Mouse (Mus musculus): Measurements from ENCODE around the gene Aim2. TPM values are rescaled to one million over a fixed set of nuclear protein-coding genes. Genes with fewer than 3 reads are reported as not detected.

The Aim2 gene
- polyA plus RNA-seq, 1 experiment from 2014 or later = 2.4 TPM

DNA sequence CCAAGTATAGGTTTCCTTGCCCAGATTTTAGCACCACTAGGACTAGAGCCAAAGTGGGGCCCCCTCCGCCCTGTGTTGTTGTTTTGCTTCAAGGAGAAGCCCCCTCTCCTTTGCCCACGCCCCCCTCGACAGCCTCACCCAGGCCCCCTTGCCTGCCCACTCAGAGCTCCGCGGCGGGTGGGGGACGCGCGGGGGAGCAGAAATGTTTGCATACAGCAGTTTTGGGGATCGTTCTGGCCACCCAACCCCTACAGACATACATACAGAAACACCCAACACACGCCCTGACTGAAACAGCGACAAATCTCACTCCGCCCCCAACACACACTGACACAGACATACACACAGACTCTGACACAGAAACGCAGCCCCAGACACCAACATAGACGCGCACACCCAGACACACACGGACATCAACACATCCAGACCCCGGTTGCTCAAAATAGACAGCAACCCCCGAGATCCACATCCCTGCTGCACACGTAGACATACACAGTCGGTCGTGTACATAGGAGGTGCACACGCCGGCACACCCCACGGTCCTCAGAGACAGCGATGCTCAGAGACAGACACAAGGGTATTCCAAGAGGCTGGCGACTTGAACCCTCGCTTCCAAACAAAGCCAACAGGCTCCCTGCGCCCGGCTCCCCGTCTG, 16.1 kb downstream of the Aim2 start:
- peak overlapping the region; percentile 11; the same call in 1 of the 2 replicates for H3K9ac ChIP-seq
- no peaks in the 10 kb centered on the region for H3K9me3 ChIP-seq (replicated peaks)
- peak overlapping the region; percentile 77 for H3K4me2 ChIP-seq
- under 1% methylated on average over 31 of the region's 31 CpGs for WGBS
- peak; percentile 30; the same call in 1 of the 2 replicates for ATAC-seq (ENCODE audit: insufficient number of reproducible peaks, low FRiP score)
- no peaks in the 10 kb centered on the region for H3K36me3 ChIP-seq
- peaks cover 22% of the 10 kb centered on the region for H3K4me1 ChIP-seq (replicated peaks)
- H3K27me3 ChIP-seq (replicated peaks) = peaks cover 52% of the 10 kb centered on the region
- H3K27ac ChIP-seq (ENCODE audit: poor library complexity, severe bottlenecking) = no peak overlapping the region
- peak overlapping the region; percentile 49 for H3K4me3 ChIP-seq

DNA sequence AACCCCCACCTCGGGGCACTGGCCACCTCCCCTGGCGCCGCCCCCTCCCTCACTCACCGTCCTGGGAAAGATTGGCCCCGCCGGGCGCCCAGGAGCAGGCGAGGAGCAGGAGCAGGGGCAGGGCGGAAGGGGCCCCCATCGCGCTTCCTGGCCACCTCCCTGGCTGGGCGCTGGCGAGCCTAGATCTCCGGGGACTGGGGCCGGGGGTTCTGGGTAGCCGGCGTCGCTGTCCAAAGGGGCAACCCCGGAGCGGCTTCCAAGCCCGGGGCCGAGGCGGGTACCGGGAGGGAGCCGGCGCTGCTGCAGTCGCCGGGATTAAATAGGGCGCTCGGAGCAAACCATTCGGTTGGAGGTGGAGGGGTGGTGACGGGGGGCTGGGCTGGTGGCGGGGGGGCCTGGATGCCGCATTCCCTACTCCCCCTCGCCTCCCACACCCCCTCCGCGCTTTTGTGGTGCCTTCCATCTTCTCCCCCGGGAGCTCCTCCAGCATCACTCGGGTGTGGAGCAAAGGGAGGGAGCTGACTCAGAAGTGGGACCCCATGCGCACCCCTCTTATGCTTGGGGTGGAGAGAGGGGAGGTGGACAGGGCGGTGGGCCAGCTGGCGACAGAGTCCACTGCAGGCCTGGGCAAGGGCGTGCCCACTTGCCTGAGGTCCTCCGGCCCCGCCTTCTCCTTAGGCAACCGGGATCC, 16.8 kb downstream of the Aim2 start, which contains the start of gene Cadm3:
Gene Cadm3 (minus strand): TSS at position 340 of the 691 bp plus-strand sequence.
- Histone ChIP-seq H3K4me3 (peak within 1 kb of the TSS; percentile 49), H3K27ac (ENCODE audit: poor library complexity, severe bottlenecking) (no peak within 1 kb of the TSS), H3K9me3 (replicated peaks) (no peaks in the 10 kb centered on the region), H3K27me3 (replicated peaks) (peaks cover 52% of the 10 kb centered on the region), H3K36me3 (no peaks in the 10 kb centered on the region), H3K4me1 (replicated peaks) (peaks cover 22% of the 10 kb centered on the region), H3K9ac (peak within 1 kb of the TSS; percentile 11; the same call in 1 of the 2 replicates), H3K4me2 (peak within 1 kb of the TSS; percentile 77)
- peak; percentile 49; the same call in 1 of the 2 replicates for ATAC-seq (ENCODE audit: insufficient number of reproducible peaks, low FRiP score)
- under 1% methylated on average over 44 of the region's 46 CpGs for WGBS

DNA sequence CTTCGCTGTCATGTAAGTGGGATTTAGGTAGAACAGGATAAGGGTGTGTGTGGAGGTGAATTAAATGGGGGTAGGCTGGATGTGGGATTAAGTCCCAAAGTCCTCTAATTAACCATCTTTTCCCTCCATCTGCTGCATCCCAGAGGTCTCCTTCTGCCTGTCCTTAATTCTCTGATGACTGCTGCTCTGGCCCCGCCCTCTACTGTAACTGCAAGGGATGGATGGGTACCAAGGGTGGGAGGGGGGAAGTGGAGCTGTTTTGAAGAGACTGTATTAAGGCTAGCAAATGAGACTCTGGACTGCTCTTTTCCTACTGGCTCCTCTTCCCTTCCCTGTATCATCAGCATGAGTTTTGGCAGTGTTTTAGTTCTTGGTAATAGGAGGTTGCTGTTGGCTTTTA, 18.9 kb downstream of the Aim2 start:
- Histone ChIP-seq H3K4me1 (replicated peaks) (peaks cover 22% of the 10 kb centered on the region), H3K4me3 (no peak overlapping the region), H3K27me3 (replicated peaks) (peaks cover 52% of the 10 kb centered on the region), H3K4me2 (no peak overlapping the region), H3K36me3 (no peaks in the 10 kb centered on the region), H3K27ac (ENCODE audit: poor library complexity, severe bottlenecking) (no peak overlapping the region), H3K9ac (no peak overlapping the region), H3K9me3 (replicated peaks) (no peaks in the 10 kb centered on the region)
- ATAC-seq (ENCODE audit: insufficient number of reproducible peaks, low FRiP score) = no peak
- 74% methylated on average over 2 of the region's 2 CpGs for WGBS

DNA sequence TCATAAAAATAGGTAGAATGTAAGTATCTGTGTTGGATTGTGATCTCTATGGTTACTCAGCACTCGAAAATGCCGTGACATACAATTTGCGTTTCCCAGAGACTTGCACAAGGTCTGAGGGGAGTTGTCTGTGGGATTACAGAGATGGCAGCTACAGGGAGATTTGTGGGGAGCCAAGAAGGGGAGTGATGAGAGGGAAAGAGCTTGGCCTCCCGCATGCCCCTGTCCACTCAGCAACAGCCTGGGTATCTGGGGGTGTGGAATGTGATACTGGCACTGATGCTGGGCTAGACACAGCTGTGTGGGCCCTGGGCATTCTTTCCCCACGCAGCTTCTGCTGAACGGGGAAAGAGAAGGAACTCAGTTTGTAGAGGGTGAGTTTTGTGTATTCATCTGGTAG, 19.8 kb downstream of the Aim2 start:
- H3K9me3 ChIP-seq (replicated peaks) = no peaks in the 10 kb centered on the region
- H3K36me3 ChIP-seq = no peaks in the 10 kb centered on the region
- no peak overlapping the region for H3K4me3 ChIP-seq
- H3K9ac ChIP-seq = no peak overlapping the region
- 70% methylated on average over 6 of the region's 6 CpGs for WGBS
- H3K4me1 ChIP-seq (replicated peaks) = peaks cover 22% of the 10 kb centered on the region
- H3K4me2 ChIP-seq = no peak overlapping the region
- H3K27me3 ChIP-seq (replicated peaks) = peaks cover 49% of the 10 kb centered on the region
- no peak for ATAC-seq (ENCODE audit: insufficient number of reproducible peaks, low FRiP score)
- no peak overlapping the region for H3K27ac ChIP-seq (ENCODE audit: poor library complexity, severe bottlenecking)

DNA sequence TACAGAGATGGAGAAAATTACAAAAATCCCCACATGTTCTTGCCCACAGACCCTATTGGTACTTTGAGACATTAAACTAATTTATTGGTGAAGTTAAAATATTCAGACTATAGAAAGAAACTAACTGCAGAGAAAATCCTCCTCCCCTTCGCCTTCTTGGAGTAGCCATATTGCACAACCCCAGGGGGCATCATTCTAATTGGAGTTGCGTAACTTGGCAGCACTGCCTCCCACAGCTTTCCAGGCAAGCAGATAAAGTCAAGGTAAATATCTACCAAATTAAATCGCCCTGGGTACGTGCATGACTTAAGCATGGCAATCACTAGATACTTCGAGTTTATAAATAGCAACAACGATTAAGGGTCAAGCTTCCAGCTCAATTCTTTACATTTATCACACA, 20.9 kb downstream of the Aim2 start:
- Histone ChIP-seq H3K9ac (no peak overlapping the region), H3K9me3 (replicated peaks) (no peaks in the 10 kb centered on the region), H3K4me1 (replicated peaks) (peaks cover 14% of the 10 kb centered on the region), H3K4me3 (no peak overlapping the region), H3K36me3 (no peaks in the 10 kb centered on the region), H3K27ac (ENCODE audit: poor library complexity, severe bottlenecking) (no peak overlapping the region), H3K4me2 (no peak overlapping the region), H3K27me3 (replicated peaks) (peaks cover 38% of the 10 kb centered on the region)
- 71% methylated on average over 6 of the region's 6 CpGs for WGBS
- no peak for ATAC-seq (ENCODE audit: insufficient number of reproducible peaks, low FRiP score)

DNA sequence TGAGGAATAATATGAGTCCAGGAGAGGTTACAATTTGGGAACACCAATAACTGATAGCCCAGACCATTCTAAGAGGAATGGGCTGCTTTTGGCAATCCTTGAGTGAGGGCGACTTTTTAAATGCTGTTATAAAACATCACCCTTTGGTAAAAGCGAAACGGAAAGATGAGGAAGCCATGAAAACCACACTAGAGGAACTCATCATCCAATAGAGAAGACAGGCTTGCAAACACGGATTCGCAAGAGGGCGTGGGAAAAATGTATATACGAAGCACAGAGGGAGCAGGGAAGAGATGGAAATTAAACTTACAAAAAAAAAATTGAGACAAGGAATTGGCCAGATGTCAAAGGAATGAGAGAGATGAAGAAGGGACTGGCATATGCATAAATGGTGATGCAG, 23.3 kb downstream of the Aim2 start:
- Histone ChIP-seq H3K9me3 (replicated peaks) (no peaks in the 10 kb centered on the region), H3K27me3 (replicated peaks) (peaks cover 16% of the 10 kb centered on the region), H3K4me1 (replicated peaks) (no peaks in the 10 kb centered on the region), H3K4me2 (no peak overlapping the region), H3K27ac (ENCODE audit: poor library complexity, severe bottlenecking) (no peak overlapping the region), H3K36me3 (no peaks in the 10 kb centered on the region), H3K4me3 (no peak overlapping the region), H3K9ac (no peak overlapping the region)
- 81% methylated on average over 7 of the region's 7 CpGs for WGBS
- no peak for ATAC-seq (ENCODE audit: insufficient number of reproducible peaks, low FRiP score)

DNA sequence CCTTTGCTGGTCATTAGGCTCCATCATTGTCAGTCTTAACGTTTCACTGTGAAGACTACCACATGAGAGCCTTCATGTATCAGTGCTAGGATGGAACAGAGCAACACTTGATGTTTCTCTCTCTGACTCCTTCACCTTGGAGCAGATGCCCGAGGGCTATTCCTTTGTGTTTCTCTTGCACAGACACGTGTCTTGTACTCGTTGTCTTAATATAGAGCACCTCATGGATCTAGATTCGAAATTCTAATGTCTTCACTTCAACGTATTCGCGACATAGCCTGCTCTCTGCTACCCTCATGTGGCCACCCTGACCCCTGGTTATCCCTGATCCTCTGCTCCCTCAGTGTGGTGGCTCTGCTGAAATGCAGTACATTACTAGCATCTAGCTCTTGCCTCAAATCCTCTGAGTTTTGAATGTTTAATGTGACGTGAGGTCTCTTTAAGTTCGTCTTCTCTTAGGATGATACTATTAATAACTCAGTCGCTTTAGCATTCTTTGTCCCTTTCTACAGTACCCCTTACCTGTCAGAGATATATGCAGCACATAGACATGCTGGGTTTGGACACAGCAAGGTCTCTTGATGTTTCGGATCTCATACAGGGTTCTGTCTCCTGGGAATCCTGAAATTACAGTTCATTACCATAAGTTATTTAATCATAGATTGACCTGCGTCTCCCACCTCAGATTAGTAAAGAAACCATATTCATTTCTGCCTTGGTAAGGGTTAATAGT, 26.9 kb downstream of the Aim2 start:
- no peak for ATAC-seq (ENCODE audit: insufficient number of reproducible peaks, low FRiP score)
- no peaks in the 10 kb centered on the region for H3K36me3 ChIP-seq
- no peak overlapping the region for H3K27ac ChIP-seq (ENCODE audit: poor library complexity, severe bottlenecking)
- WGBS = 27% methylated on average over 13 of the region's 13 CpGs
- no peak overlapping the region for H3K9ac ChIP-seq
- no peak overlapping the region for H3K4me2 ChIP-seq
- H3K4me3 ChIP-seq = no peak overlapping the region
- no peaks in the 10 kb centered on the region for H3K4me1 ChIP-seq (replicated peaks)
- H3K9me3 ChIP-seq (replicated peaks) = no peaks in the 10 kb centered on the region
- no peaks in the 10 kb centered on the region for H3K27me3 ChIP-seq (replicated peaks)

DNA sequence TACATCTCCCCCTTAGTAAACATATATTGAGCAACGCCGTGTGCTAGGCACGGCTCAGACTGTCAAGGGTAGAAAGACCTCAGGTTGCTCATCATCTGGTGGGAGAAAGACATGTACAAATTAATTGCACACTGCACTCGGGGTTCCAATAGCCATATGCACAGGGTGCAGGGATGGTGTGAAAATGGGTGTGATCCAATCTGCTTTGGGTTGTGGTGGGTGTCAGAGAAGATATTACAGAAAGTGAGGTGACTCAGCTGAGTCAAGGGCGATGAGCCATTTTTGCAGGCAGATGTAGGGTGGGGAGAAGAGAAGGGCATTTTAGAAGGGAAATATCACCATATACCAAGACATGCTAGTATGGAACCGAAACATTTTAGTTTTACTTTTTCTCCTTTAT, 30.8 kb downstream of the Aim2 start:
- no peak overlapping the region for H3K9ac ChIP-seq
- WGBS = 80% methylated on average over 6 of the region's 6 CpGs
- H3K9me3 ChIP-seq (replicated peaks) = no peaks in the 10 kb centered on the region
- no peak overlapping the region for H3K4me3 ChIP-seq
- H3K4me2 ChIP-seq = no peak overlapping the region
- no peak for ATAC-seq (ENCODE audit: insufficient number of reproducible peaks, low FRiP score)
- no peaks in the 10 kb centered on the region for H3K4me1 ChIP-seq (replicated peaks)
- no peaks in the 10 kb centered on the region for H3K36me3 ChIP-seq
- H3K27ac ChIP-seq (ENCODE audit: poor library complexity, severe bottlenecking) = no peak overlapping the region
- H3K27me3 ChIP-seq (replicated peaks) = no peaks in the 10 kb centered on the region

DNA sequence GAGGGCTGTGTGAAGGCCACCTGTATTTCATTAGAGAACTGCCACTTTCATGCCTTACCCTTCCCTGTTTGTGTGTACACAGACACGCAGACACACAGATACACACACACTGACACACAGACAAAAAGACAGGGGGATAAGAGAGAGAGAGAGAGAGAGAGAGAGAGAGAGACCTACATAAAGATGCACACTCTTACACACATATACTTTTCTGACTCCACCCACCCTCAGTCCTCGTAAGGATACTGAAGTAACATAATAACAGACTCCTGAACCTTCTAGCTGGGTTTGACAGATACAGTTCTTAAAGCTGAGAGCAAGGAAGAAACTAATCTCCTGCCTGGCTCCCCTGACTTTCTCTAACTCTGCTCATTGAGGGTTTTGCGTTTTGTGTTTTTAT, 38.8 kb downstream of the Aim2 start:
- H3K36me3 ChIP-seq = no peaks in the 10 kb centered on the region
- ATAC-seq (ENCODE audit: insufficient number of reproducible peaks, low FRiP score) = no peak
- no peak overlapping the region for H3K9ac ChIP-seq
- WGBS = 33% methylated on average over 3 of the region's 3 CpGs
- no peaks in the 10 kb centered on the region for H3K27me3 ChIP-seq (replicated peaks)
- H3K4me2 ChIP-seq = peak overlapping the region; percentile 51
- H3K4me3 ChIP-seq = 0 out of 2 replicates have a peak overlapping the region, but pooled peaks have one; percentile 18
- H3K9me3 ChIP-seq (replicated peaks) = no peaks in the 10 kb centered on the region
- H3K4me1 ChIP-seq (replicated peaks) = 0 out of 2 replicates have a peak, but pooled peaks cover 3% of the 10 kb centered on the region
- H3K27ac ChIP-seq (ENCODE audit: poor library complexity, severe bottlenecking) = no peak overlapping the region

DNA sequence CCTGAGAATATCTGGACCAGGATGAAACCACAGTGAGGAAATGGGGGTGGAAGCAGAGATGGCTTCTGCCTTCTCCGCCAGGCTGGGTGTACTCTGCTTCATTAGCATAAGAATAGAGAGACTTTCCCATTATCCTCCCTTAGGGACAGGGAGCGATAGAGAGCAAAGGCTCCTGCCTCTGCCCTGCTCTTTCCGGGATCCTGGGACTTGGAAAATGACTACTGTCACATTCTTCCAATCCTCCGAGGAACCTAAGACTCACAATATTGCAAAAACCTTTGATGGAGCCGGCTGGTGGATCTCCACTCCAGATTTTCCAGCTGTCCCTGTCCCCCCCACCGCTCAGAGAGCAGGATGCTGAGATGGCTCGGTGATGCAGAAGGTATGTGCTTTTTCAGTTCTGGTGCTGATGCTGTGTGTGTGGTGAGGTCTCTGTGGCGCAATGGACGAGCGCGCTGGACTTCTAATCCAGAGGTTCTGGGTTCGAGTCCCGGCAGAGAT, 39.3 kb downstream of the Aim2 start:
- no peak overlapping the region for H3K27ac ChIP-seq (ENCODE audit: poor library complexity, severe bottlenecking)
- no peak overlapping the region for H3K9ac ChIP-seq
- H3K4me3 ChIP-seq = 0 out of 2 replicates have a peak overlapping the region, but pooled peaks have one; percentile 18
- no peaks in the 10 kb centered on the region for H3K36me3 ChIP-seq
- H3K4me1 ChIP-seq (replicated peaks) = 0 out of 2 replicates have a peak, but pooled peaks cover 3% of the 10 kb centered on the region
- no peaks in the 10 kb centered on the region for H3K27me3 ChIP-seq (replicated peaks)
- ATAC-seq (ENCODE audit: insufficient number of reproducible peaks, low FRiP score) = 0 out of 2 replicates have a peak, but pooled peaks have one; percentile 29
- 7% methylated on average over 13 of the region's 13 CpGs for WGBS
- H3K4me2 ChIP-seq = peak overlapping the region; percentile 51
- H3K9me3 ChIP-seq (replicated peaks) = no peaks in the 10 kb centered on the region

DNA sequence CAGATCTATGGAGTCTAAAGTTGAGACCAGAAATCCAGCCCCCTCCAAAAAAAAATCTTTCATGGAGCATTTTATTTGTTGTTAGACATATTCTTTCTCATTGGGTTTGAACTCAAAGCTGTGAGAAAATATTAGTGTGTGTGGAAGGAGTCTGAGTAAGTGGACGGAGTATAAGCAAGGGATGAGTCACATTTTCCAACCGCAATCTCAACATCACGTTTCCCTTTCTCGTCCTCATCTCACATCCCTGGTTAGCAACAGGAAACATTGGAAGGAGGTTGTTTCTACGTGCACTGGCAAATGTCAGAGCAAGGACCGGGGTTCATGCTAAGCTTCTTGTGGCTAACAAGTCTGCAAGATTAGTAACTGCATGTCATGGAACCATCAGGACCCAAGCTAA, 41.1 kb downstream of the Aim2 start:
- Histone ChIP-seq H3K9me3 (replicated peaks) (no peaks in the 10 kb centered on the region), H3K27ac (ENCODE audit: poor library complexity, severe bottlenecking) (no peak overlapping the region), H3K9ac (no peak overlapping the region), H3K4me2 (no peak overlapping the region), H3K36me3 (no peaks in the 10 kb centered on the region), H3K4me1 (replicated peaks) (0 out of 2 replicates have a peak, but pooled peaks cover 3% of the 10 kb centered on the region), H3K27me3 (replicated peaks) (no peaks in the 10 kb centered on the region), H3K4me3 (no peak overlapping the region)
- 66% methylated on average over 6 of the region's 6 CpGs for WGBS
- ATAC-seq (ENCODE audit: insufficient number of reproducible peaks, low FRiP score) = 0 out of 2 replicates have a peak, but pooled peaks have one; percentile 53

Measured in heart, embryonic 12.5 days (tissue).